ENCODE assay signal across 26 mouse cellular contexts in genomic region chr15:27873747-27874320, GRCm38 (mm10).
DNase-seq lines count a peak whose midpoint lies in the region; ATAC-seq and TF ChIP-seq lines count a peak whose summit lies in the region.
"Had no signal": no experiment of that assay in that cellular context is flagged by ENCODE, and none has a peak within 500 bp of the region (broad histone marks: within the 10 kb centered on the region; RNA-seq: fewer than 3 reads in every experiment).

No protein-coding gene starts in this region.

- WGBS in liver, postnatal 0 days (ENCODE audit: insufficient replicate concordance): 60% methylated on average over 16 of the region's 16 CpGs
- 68% methylated on average over 16 of the region's 16 CpGs for WGBS in liver, embryonic 11.5 days
- WGBS in cerebellum, adult 2 months: 92% methylated on average over 16 of the region's 16 CpGs
- 85% methylated on average over 16 of the region's 16 CpGs for WGBS in midbrain, embryonic 15.5 days

- H3K9me3 ChIP-seq in liver, postnatal 0 days (ENCODE audit: low read length): no peaks in the 10 kb centered on the region
- no peaks in the 10 kb centered on the region for H3K9me3 ChIP-seq in liver, embryonic 11.5 days (ENCODE audit: control insufficient read depth, low read length)
- H3K9me3 ChIP-seq in midbrain, embryonic 15.5 days: no peaks in the 10 kb centered on the region
- H3K9me3 ChIP-seq: hindbrain, embryonic 15.5 days; limb, embryonic 13.5 days; midbrain, embryonic 10.5 days; neural tube, embryonic 12.5 days had no signal

- no peak for TF ChIP-seq EP300 in liver, postnatal 0 days (IDR thresholded peaks at IDR 0.05; ENCODE audit: low read depth)

- H3K4me3 ChIP-seq in liver, postnatal 0 days (ENCODE audit: low read depth, low read length): no peak overlapping the region
- no peak overlapping the region for H3K4me3 ChIP-seq in liver, embryonic 11.5 days (ENCODE audit: low read depth, low read length)
- no peak overlapping the region for H3K4me3 ChIP-seq in cerebellum, adult 2 months (replicated peaks; ENCODE audit: insufficient read depth, low read depth, low read length)
- H3K4me3 ChIP-seq in midbrain, embryonic 15.5 days: no peak overlapping the region
- H3K4me3 ChIP-seq: hindbrain, embryonic 15.5 days; limb, embryonic 13.5 days; midbrain, embryonic 10.5 days; neural tube, embryonic 12.5 days had no signal

- no peak for TF ChIP-seq CTCF in liver, postnatal 0 days (IDR thresholded peaks at IDR 0.05; ENCODE audit: low read depth)
- no peak for TF ChIP-seq CTCF in cerebellum, adult 2 months (IDR thresholded peaks at IDR 0.05; ENCODE audit: borderline replicate concordance, insufficient read depth, low read depth, low read length)

- H3K4me1 ChIP-seq in liver, postnatal 0 days (ENCODE audit: insufficient read depth): peaks cover 2% of the 10 kb centered on the region
- peaks cover 10% of the 10 kb centered on the region for H3K4me1 ChIP-seq in liver, embryonic 11.5 days (replicated peaks; ENCODE audit: control insufficient read depth, insufficient read depth, low read length)
- peaks cover 8% of the 10 kb centered on the region for H3K4me1 ChIP-seq in cerebellum, adult 2 months (ENCODE audit: control insufficient read depth, insufficient read depth, low read length)
- 0 out of 2 replicates have a peak, but pooled peaks cover 5% of the 10 kb centered on the region for H3K4me1 ChIP-seq in midbrain, embryonic 15.5 days
- H3K4me1 ChIP-seq: neural tube, embryonic 12.5 days had no signal

- DNase-seq in liver, postnatal 0 days: peak; percentile 19
- no peak for DNase-seq in liver, embryonic 11.5 days (ENCODE audit: low spot score)
- DNase-seq in MEL-GATA-1-ER (ENCODE audit: extremely low read depth, low read depth): peak; percentile 75
- DNase-seq in cerebellum, adult 2 months: no peak
- DNase-seq: adrenal gland, postnatal 10 days; cerebellum, adult 9-11 months; forebrain, postnatal 0 days; gastrocnemius, postnatal 25 days; heart, postnatal 4 days; kidney, adult 9 months; kidney, postnatal 14 days; layer of hippocampus, postnatal 36 days; retina, postnatal 1 day; right cerebral cortex, postnatal 4 days; thymus, adult 2 months; thymus, postnatal 4 days had no signal

- no peaks in the 10 kb centered on the region for H3K27me3 ChIP-seq in liver, postnatal 0 days (ENCODE audit: insufficient read depth, low read length)
- no peaks in the 10 kb centered on the region for H3K27me3 ChIP-seq in liver, embryonic 11.5 days (replicated peaks; ENCODE audit: control insufficient read depth, insufficient read depth, low read length)
- no peaks in the 10 kb centered on the region for H3K27me3 ChIP-seq in cerebellum, adult 2 months (ENCODE audit: control insufficient read depth, insufficient read depth, low read length)
- no peaks in the 10 kb centered on the region for H3K27me3 ChIP-seq in midbrain, embryonic 15.5 days (replicated peaks)
- H3K27me3 ChIP-seq: hindbrain, embryonic 15.5 days; limb, embryonic 13.5 days; neural tube, embryonic 12.5 days had no signal

- no peak overlapping the region for H3K9ac ChIP-seq in liver, postnatal 0 days (replicated peaks)
- H3K9ac ChIP-seq in liver, embryonic 11.5 days (ENCODE audit: low read depth, low read length): no peak overlapping the region
- H3K9ac ChIP-seq in midbrain, embryonic 15.5 days: no peak overlapping the region
- H3K9ac ChIP-seq: forebrain, postnatal 0 days; hindbrain, embryonic 15.5 days; limb, embryonic 13.5 days; liver, embryonic 14.5 days; neural tube, embryonic 12.5 days had no signal

- peak overlapping the region; percentile 45; the same call in 1 of the 2 replicates for H3K27ac ChIP-seq in liver, postnatal 0 days (ENCODE audit: low read depth)
- no peak overlapping the region for H3K27ac ChIP-seq in liver, embryonic 11.5 days (ENCODE audit: low read depth, low read length)
- H3K27ac ChIP-seq in cerebellum, adult 2 months (ENCODE audit: insufficient read depth, low read length): no peak overlapping the region
- no peak overlapping the region for H3K27ac ChIP-seq in midbrain, embryonic 15.5 days
- H3K27ac ChIP-seq: hindbrain, embryonic 15.5 days; limb, embryonic 13.5 days; liver, embryonic 14.5 days; midbrain, embryonic 10.5 days; neural tube, embryonic 12.5 days; stomach, postnatal 0 days had no signal

- no peak for TF ChIP-seq POLR2A in cerebellum, adult 2 months (IDR thresholded peaks at IDR 0.05; ENCODE audit: borderline replicate concordance, insufficient read depth, low read length)

- H3K4me2 ChIP-seq in liver, postnatal 0 days (ENCODE audit: low read depth, low read length): 0 out of 2 replicates have a peak overlapping the region, but pooled peaks have one; percentile 22
- H3K4me2 ChIP-seq in liver, embryonic 11.5 days: no peak overlapping the region
- H3K4me2 ChIP-seq in midbrain, embryonic 15.5 days: no peak overlapping the region
- H3K4me2 ChIP-seq: hindbrain, embryonic 15.5 days; limb, embryonic 13.5 days; neural tube, embryonic 12.5 days had no signal

- no peak for ATAC-seq in liver, postnatal 0 days
- ATAC-seq in liver, embryonic 11.5 days (replicated peaks; ENCODE audit: low FRiP score): no peak
- ATAC-seq in granulocyte monocyte progenitor cell, adult 5-6 weeks (replicated peaks; ENCODE audit: poor library complexity, severe bottlenecking): peak; percentile 61
- ATAC-seq in monocyte, adult 5-6 weeks (replicated peaks; ENCODE audit: insufficient number of reproducible peaks, low FRiP score, low TSS enrichment, poor library complexity, severe bottlenecking): peak; percentile 76
- ATAC-seq in midbrain, embryonic 15.5 days (replicated peaks): no peak
- ATAC-seq: forebrain, postnatal 0 days; intestine, embryonic 16.5 days had no signal

- peaks cover 17% of the 10 kb centered on the region for H3K36me3 ChIP-seq in liver, postnatal 0 days (replicated peaks; ENCODE audit: insufficient read depth, low read length)
- H3K36me3 ChIP-seq in liver, embryonic 11.5 days (ENCODE audit: control insufficient read depth, insufficient read depth, low read length): no peaks in the 10 kb centered on the region
- H3K36me3 ChIP-seq in midbrain, embryonic 15.5 days (replicated peaks): peaks cover 8% of the 10 kb centered on the region; the same call in 1 of the 2 replicates

Comparison
In these comparisons a context has a peak if more than half of its experiments do, and no peak if none do; other contexts are left out.
1. DNase-seq: peak in liver, postnatal 0 days (single experiment) and MEL-GATA-1-ER (single experiment); none in liver, embryonic 11.5 days (single experiment) and cerebellum, adult 2 months (0 of 2).
2. ATAC-seq: peak in granulocyte monocyte progenitor cell, adult 5-6 weeks (single experiment) and monocyte, adult 5-6 weeks (single experiment); none in liver, postnatal 0 days (single experiment), liver, embryonic 11.5 days (single experiment) and midbrain, embryonic 15.5 days (single experiment).